Mouse (Mus musculus) kidney, adult 2 months (tissue): ENCODE data around the gene Mgrn1.

Source experiments
- CTCF ChIP-seq: fragments of 200-500 bp; conservative IDR thresholded peaks from 2 replicates; pipeline ENCODE4 v1.5.1; 2011; ENCODE audit warnings: low read depth, mild to moderate bottlenecking, control low read depth, low read length, moderate library complexity, mixed read lengths; ENCODE audit not compliant: insufficient read depth, insufficient read length
- POLR2A ChIP-seq: fragments of 200-500 bp; IDR thresholded peaks from one replicate; pipeline ENCODE4 v1.6.1; 2011; ENCODE audit warnings: low read depth, low read length, control low read depth

- no peak for TF ChIP-seq CTCF
- no peak for TF ChIP-seq POLR2A
Observed at GRCm38 (mm10) chr16:4848090-4848489, 38.0 kb upstream of the Mgrn1 start.
